Mouse (Mus musculus): ENCODE results near the gene Pdc. TPM values are rescaled to one million over a fixed set of nuclear protein-coding genes. Genes with fewer than 3 reads are reported as not detected.
"Not testable (repeated sequence)": the region's sequence is repeated elsewhere in the genome, so short reads cannot be mapped to it uniquely, and the experiment has no call there.

The Pdc gene
- total RNA-seq (2017) = 0.25 TPM in 1 of 2 replicates, not detected in the other

DNA sequence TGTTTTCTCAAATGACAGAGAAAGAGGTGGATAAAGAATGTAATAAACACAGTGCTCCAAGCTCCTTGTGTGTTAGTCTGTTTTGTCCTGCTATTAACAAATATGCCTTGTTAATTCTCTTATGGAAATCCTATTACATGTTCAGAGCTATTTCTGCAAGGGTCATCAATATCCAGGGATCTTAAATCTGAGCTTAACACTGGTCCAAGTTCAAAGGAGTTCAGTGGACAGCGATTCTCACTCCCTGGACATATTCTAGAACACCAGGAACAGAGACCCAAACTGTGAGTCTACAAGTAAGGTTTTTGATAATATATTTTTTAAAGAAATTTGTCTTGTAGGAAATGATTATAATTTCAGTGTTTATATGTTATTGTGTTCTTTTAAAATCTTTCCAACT is at the start of gene Pdc:
Gene Pdc (plus strand): TSS at position 213 of the 400 bp plus-strand sequence.
- no peak for ATAC-seq (ENCODE audit: extremely low read depth, insufficient number of reproducible peaks, low FRiP score, poor library complexity, severe bottlenecking)

DNA sequence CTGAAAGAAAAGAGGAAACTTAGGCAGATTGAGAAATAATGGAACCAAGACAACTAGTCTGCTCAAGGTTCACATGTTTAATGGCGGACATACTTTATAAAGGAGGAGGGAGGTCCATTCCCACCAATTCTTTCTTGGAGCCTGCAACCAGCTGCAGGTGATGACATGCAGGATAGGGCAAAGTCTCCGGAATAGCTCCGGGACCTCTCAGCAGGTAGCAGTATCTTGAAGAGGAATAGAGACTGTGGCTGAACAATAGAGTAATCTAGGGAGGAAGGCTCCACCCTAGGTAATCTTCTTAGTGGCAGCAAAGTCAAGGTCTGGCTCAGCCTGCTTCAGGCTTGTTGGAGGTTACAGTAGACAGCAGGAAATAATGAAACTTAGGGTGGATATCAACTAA is 25.2 kb upstream of the Pdc start:
- ATAC-seq (ENCODE audit: extremely low read depth, insufficient number of reproducible peaks, low FRiP score, poor library complexity, severe bottlenecking) = not testable (repeated sequence)

DNA sequence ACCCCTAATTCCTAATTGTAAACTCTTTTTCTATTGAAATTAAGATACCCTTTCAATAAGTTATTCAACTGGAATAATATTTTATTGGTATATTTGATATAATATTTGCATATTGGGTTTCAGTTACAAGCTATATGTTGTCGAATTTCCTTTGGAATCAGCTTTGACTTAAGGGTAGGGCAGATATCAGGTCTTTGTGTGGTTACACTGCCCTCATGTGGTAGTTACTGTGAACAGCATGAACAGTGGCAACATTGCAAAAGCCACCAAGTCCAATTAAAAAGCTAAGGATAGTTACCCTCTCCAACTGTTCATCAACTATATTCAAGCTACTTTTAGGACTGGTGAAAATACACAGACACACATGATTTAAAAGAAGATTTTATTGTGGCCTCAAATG is 11.6 kb upstream of the Pdc start:
- peak; percentile 58; the same call in 1 of the 2 replicates for ATAC-seq (ENCODE audit: extremely low read depth, insufficient number of reproducible peaks, low FRiP score, poor library complexity, severe bottlenecking)

DNA sequence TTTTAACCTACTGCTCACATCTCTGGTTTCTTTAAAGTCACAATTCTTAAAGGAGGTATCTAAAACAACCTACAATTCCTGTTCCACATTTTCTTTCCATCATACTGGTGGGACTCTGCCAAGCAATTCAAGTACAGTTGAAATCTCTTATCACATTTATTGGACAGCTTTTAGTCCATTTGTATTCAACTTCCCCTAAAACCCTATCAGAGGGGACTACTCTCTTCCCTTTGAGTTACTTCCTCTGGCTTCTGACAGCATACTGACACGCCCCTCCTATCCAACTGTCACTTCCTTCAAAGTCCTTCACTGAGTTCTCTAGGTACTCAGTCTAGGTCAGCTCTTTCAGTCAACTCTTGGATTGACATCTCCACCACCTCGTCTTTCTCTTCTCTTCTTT is 15.9 kb downstream of the Pdc start:
- no peak for ATAC-seq (ENCODE audit: extremely low read depth, insufficient number of reproducible peaks, low FRiP score, poor library complexity, severe bottlenecking)

DNA sequence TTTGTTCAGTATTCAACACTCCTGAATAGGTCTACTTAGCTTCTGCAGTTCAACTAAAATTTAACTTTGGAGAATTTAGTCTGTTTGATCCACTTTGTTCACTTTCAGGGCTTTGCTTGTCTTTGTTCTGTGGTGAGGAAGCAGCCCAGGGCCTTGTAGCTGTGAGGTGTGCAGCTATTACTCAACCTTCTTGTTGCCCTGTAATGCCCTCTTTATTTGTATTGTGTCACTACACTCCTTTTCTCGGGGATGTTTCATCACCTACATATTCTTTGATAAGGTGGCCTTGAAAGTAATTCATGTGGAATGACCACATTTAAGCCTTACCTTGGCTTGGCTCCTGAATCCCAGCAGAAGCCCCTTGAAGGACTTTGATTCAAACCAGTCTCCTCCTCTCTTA is 41.6 kb downstream of the Pdc start:
- no peak for ATAC-seq (ENCODE audit: extremely low read depth, insufficient number of reproducible peaks, low FRiP score, poor library complexity, severe bottlenecking)

DNA sequence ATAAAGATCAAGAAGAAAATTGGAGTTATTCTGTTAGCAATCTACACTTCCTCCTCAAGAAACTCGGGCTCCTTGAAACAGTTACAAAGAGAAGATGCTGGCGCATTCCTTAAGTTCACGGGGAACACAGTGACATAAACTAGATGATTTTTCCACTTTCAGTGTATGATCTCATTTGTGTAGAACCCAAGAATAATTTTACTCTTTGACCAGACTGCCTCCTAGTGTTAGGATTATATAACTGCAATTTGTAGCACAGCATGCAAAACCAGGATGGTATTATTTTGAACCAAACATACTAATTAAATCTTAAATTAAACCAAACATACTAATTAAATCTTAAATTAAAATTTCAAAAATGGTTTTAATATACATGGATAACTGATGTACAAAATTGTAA is 53.7 kb downstream of the Pdc start:
- ATAC-seq (ENCODE audit: extremely low read depth, insufficient number of reproducible peaks, low FRiP score, poor library complexity, severe bottlenecking) = peak; percentile 53; the same call in 1 of the 2 replicates

DNA sequence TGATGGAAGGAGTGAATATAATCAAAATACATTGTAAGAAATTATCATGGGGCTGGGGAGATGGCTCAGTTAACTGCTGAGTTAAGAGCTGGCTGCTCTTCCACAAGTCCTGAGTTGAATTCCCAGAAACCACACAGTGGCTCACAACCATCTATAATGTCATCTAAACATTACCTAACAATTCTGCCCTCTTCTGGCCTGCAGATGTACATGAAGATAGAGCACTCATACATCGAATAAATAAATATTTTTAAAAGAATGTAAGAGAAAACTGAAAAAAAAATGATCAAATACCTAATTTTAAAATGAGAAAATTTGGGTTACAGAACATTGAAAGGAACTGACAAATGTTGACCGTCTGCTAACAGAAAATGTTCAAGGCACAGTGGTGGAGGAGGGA is 55.0 kb downstream of the Pdc start:
- no peak for ATAC-seq (ENCODE audit: extremely low read depth, insufficient number of reproducible peaks, low FRiP score, poor library complexity, severe bottlenecking)

Other genes with a start within 250 kb of the Pdc start
- gene Ptgs2, start 219.4 kb upstream of the Pdc start, total RNA-seq (2017) = 61.9 and 64.8 TPM in 2 replicates
- gene Tpr, start 73.4 kb downstream of the Pdc start, total RNA-seq (2017) = 416 and 419 TPM in 2 replicates
- 38.2 and 49.8 TPM in 2 replicates for gene Odr4, start 73.7 kb downstream of the Pdc start, total RNA-seq (2017)
- gene Prg4, start 146.7 kb downstream of the Pdc start, total RNA-seq (2017) = 0.23 and 0.25 TPM in 2 replicates

Measured in neutrophil, adult 5-6 weeks (primary cell).